Mouse (Mus musculus) heart, embryonic 13.5 days (tissue): Measurements from ENCODE around the gene Rhot1. TPM values are rescaled to one million over a fixed set of nuclear protein-coding genes. Genes with fewer than 3 reads are reported as not detected.

Experiments used
- ATAC-seq: fragments of 200-750 bp; cut with Nextera tagmentation; 2 replicates; pipeline ENCODE4 v1.8.0; 2017; ENCODE audit warnings: moderate TSS enrichment; ENCODE audit not compliant: insufficient number of reproducible peaks, low FRiP score, low TSS enrichment; ENCODE audit errors: extremely low read depth
- H3K27ac ChIP-seq: fragments of 300-500 bp; sonication (generic); replicated peaks from 2 replicates; pipeline ENCODE4 v1.5.1; 2015; ENCODE audit warnings: moderate library complexity, mild to moderate bottlenecking, inconsistent platforms
- H3K27me3 ChIP-seq: fragments of 300-500 bp; sonication (generic); replicated peaks from 2 replicates; pipeline ENCODE4 v1.6.1; 2015; ENCODE audit warnings: mild to moderate bottlenecking, inconsistent platforms
- H3K36me3 ChIP-seq: fragments of 300-500 bp; sonication (generic); 2 replicates; pipeline ENCODE4 v1.6.1; 2015; ENCODE audit warnings: mild to moderate bottlenecking, inconsistent platforms
- H3K4me1 ChIP-seq: fragments of 300-500 bp; sonication (generic); 2 replicates; pipeline ENCODE4 v1.6.1; 2015; ENCODE audit warnings: inconsistent platforms
- H3K4me2 ChIP-seq: fragments of 300-500 bp; sonication (generic); 2 replicates; pipeline ENCODE4 v1.6.1; 2015; ENCODE audit warnings: inconsistent platforms, mild to moderate bottlenecking, moderate library complexity
- H3K4me3 ChIP-seq: fragments of 300-500 bp; sonication (generic); 2 replicates; pipeline ENCODE4 v1.5.1; 2015; ENCODE audit warnings: moderate library complexity, mild to moderate bottlenecking, inconsistent platforms
- H3K9ac ChIP-seq: fragments of 300-500 bp; sonication (generic); 2 replicates; pipeline ENCODE4 v1.6.1; 2015; ENCODE audit warnings: inconsistent platforms, mild to moderate bottlenecking, moderate library complexity
- H3K9me3 ChIP-seq: fragments of 300-500 bp; sonication (generic); 2 replicates; pipeline ENCODE4 v1.6.1; 2016; ENCODE audit warnings: inconsistent platforms
- WGBS: fragments of 180-500 bp; shearing (Covaris S2); methylation state at CpG from one replicate; pipeline ENCODE4 v1.1.7; 2015; ENCODE audit warnings: mixed read lengths; 5-methylcytosine and 5-hydroxymethylcytosine counted together
- polyA plus RNA-seq: library from polyadenylated mRNA; unstranded; fragments of >200 nt; fragmentation: Nextera tagmentation; extraction: Ambion mirVana; gene quantifications from 2 replicates; pipeline ENCODE4 v1.2.1, GENCODE M21; 2015

Gene Rhot1
- polyA plus RNA-seq, 1 experiment from 2014 or later = 52.5 TPM

DNA sequence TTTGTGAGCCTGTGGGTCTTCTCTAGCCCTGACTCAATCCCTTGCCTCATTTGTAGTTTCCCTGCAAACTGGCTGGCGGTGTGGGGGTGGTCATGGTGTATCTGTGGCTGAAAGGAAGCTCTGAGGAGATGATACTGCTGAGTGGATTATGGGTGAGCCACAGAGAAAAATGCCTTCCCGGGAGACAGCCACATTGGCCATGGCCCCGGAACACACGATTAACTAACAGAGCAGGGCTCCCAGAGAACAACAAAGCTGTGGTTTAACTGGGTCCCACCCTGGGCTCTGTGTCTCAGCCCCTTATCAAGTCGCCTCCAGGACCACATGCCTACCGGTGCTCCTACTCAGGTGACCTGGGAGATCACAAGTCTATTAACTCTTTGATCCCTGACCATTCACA, 99.7 kb downstream of the Rhot1 start:
- no peak for ATAC-seq
- 46% methylated on average over 6 of the region's 6 CpGs for WGBS
- Histone ChIP-seq H3K27ac (no peak overlapping the region), H3K36me3 (no peaks in the 10 kb centered on the region), H3K4me3 (no peak overlapping the region), H3K4me2 (no peak overlapping the region), H3K9me3 (0 out of 2 replicates have a peak, but pooled peaks cover 2% of the 10 kb centered on the region), H3K4me1 (no peaks in the 10 kb centered on the region), H3K27me3 (peaks cover 35% of the 10 kb centered on the region), H3K9ac (no peak overlapping the region)

DNA sequence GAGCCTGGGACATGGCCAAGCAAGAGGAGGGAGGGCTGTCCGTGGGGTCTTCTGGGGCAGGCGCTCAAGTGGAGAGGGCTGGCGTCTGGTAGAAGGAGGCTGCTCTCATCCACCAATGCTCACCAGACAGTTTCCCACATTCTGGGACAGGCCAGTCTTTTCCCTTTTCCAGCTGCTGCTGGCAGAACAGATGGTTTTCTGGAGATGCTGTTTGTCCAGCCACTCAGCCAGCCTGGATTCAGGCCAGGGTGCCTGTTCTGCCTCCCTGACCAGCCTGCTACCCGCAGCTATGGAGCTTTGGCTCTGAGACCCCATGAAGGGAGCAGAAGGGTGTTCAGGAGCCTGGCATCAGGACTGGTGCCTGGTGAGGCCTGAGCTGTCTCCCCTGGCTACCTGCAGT, 102.5 kb downstream of the Rhot1 start:
- Histone ChIP-seq H3K36me3 (no peaks in the 10 kb centered on the region), H3K4me1 (no peaks in the 10 kb centered on the region), H3K27ac (no peak overlapping the region), H3K9ac (no peak overlapping the region), H3K4me2 (no peak overlapping the region), H3K27me3 (peaks cover 34% of the 10 kb centered on the region), H3K9me3 (no peaks in the 10 kb centered on the region), H3K4me3 (no peak overlapping the region)
- WGBS = 57% methylated on average over 4 of the region's 4 CpGs
- ATAC-seq = no peak

DNA sequence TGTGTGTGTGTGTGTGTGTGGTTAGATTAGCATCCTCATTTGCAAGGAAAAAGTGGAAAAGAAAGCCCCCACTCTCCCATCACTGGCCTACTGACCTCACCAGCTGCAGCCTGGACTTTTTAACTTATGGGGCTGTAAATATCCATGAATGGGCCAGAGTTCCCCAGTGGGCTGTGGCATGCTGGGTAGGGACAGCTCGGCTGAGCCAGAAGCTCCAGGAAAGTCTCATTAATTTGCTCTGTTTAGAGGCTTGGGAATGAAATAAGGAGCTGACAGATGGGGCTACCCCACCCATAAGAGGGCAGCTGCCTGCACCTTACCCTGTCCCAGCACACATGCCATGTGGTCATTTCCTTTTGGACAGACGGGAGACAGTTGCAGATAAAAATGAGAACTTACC, 103.2 kb downstream of the Rhot1 start:
- Histone ChIP-seq H3K9me3 (no peaks in the 10 kb centered on the region), H3K27me3 (peaks cover 30% of the 10 kb centered on the region), H3K4me3 (no peak overlapping the region), H3K36me3 (no peaks in the 10 kb centered on the region), H3K27ac (no peak overlapping the region), H3K4me2 (no peak overlapping the region), H3K9ac (no peak overlapping the region), H3K4me1 (no peaks in the 10 kb centered on the region)
- ATAC-seq = no peak
- WGBS = 26% methylated on average over 2 of the region's 2 CpGs

DNA sequence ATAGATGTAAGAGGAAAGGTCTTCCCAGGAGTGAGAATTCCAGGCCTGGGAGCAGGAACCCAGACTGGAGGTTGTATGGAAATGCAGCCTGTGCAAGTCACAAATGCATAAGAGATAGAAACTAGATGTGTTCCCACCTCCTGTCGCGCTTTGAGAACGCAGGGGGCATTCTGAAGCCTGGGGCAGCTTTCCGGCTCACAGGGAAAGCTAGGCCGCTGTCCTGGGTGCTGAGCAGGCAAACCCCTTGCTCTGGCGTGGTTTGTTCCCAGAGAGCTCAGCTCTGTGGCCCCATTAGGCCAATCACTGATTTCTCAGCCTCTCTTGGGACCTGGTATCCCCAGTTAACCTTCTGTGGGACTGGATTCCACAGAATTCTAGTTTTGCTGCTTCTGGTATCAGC, 103.7 kb downstream of the Rhot1 start:
- no peaks in the 10 kb centered on the region for H3K4me1 ChIP-seq
- no peaks in the 10 kb centered on the region for H3K9me3 ChIP-seq
- H3K4me3 ChIP-seq = no peak overlapping the region
- ATAC-seq = no peak
- H3K27ac ChIP-seq = no peak overlapping the region
- no peak overlapping the region for H3K4me2 ChIP-seq
- no peak overlapping the region for H3K9ac ChIP-seq
- H3K36me3 ChIP-seq = no peaks in the 10 kb centered on the region
- H3K27me3 ChIP-seq = peaks cover 30% of the 10 kb centered on the region
- under 1% methylated on average over 6 of the region's 6 CpGs for WGBS

DNA sequence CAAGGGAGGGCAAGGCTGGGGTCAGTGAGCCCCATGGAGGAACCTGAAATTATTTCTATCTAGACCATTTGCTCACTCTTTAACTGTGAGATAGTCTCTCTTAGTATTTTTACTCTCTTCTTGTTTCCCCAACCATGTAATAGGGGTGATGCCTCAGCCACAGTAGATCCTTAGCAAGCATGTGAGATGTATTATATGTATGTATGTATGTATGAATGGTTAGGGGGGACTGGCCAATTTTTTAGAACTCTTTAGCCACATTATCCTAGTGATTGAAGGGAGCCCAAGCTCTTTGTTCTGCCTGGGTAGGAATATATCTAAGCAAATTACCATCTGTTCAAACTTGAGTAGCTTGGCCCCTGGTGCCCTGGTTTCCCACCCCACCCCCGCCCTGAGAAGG, 104.6 kb downstream of the Rhot1 start:
- H3K27ac ChIP-seq = no peak overlapping the region
- no peak overlapping the region for H3K4me2 ChIP-seq
- H3K9ac ChIP-seq = no peak overlapping the region
- ATAC-seq = no peak
- no peaks in the 10 kb centered on the region for H3K4me1 ChIP-seq
- no peaks in the 10 kb centered on the region for H3K9me3 ChIP-seq
- 58% methylated on average over 1 of the region's 1 CpGs for WGBS
- no peaks in the 10 kb centered on the region for H3K36me3 ChIP-seq
- H3K27me3 ChIP-seq = peaks cover 30% of the 10 kb centered on the region
- no peak overlapping the region for H3K4me3 ChIP-seq

DNA sequence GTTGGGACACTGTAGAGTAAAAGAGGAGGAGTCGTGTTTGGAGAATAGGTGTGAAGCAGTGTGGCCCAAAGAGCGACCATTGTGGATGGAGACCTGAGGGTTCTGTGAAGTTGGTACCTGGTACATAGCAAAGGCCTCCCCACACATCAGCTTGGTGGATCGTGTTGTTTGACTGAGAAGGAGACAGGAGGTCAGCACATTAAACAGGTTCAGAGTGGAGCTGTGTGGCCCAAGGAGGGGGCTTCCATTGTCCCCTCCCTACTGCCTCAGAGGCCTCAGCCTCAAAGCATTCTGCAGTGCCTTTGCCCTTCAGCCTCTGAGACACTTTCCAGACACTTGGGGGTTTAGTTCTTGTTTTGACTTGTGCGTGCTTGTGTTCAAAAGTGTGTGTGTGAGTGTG, 105.1 kb downstream of the Rhot1 start:
- Histone ChIP-seq H3K27me3 (peaks cover 30% of the 10 kb centered on the region), H3K4me1 (no peaks in the 10 kb centered on the region), H3K36me3 (no peaks in the 10 kb centered on the region), H3K9ac (no peak overlapping the region), H3K27ac (no peak overlapping the region), H3K4me2 (no peak overlapping the region), H3K9me3 (no peaks in the 10 kb centered on the region), H3K4me3 (no peak overlapping the region)
- no peak for ATAC-seq
- 61% methylated on average over 4 of the region's 4 CpGs for WGBS

DNA sequence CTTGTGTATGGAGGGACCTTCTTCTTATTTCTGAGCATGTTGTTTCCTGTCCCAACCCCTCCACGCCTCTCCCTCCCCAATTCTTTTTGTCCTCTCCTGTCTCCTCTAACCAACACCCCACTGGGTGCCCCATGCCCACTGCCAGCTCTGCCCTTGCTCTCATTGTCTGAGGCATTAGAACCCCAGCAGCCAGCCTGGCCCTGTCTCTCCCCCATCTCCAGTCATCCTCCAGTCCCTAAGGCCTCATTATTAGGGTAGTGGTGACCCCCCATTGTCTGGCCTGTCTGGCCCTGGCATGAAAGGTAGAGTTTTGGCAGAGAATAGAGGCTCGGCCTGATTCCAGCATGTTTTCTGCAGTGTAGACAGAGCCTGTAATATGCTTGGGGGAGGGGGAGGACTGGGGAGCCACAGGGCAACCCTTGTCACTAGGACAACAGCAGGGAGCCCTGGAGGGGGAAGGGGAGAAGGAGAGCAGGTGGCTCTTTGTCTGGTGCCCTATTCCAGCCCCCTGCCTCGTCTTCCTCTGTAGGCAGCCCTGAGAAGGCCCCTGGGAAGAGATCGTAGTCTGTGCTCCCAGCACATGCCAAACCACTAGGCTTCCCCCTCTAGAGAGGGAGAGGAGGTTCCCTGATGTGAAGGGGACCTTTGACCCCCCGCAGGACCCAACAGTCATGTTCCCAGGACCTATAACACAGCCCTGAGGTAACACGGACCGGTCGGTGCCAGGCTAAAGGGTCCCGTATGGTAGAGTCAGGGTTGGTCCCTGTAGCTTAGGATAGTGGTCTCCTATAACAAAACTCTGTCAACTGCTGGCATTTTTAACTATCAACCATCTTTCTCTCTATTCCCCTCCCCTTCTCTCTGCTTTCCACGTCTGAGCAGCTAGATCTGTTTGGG, 107.2 kb downstream of the Rhot1 start:
- WGBS = 58% methylated on average over 10 of the region's 10 CpGs
- H3K27ac ChIP-seq = no peak overlapping the region
- ATAC-seq = no peak

More for the DNA sequence above, 107.2 kb downstream of the Rhot1 start:
- Histone ChIP-seq H3K36me3 (no peaks in the 10 kb centered on the region), H3K4me3 (no peak overlapping the region), H3K27me3 (peaks cover 20% of the 10 kb centered on the region), H3K4me1 (no peaks in the 10 kb centered on the region), H3K9me3 (no peaks in the 10 kb centered on the region), H3K4me2 (no peak overlapping the region), H3K9ac (no peak overlapping the region)

Other genes starting within 250 kb of the Rhot1 start
- 28.3 and 31.1 TPM in 2 replicates for gene Utp6, start 246.6 kb upstream of the Rhot1 start, polyA plus RNA-seq
- gene Suz12, start 215.9 kb upstream of the Rhot1 start, polyA plus RNA-seq = 13.4 and 13.6 TPM in 2 replicates
- 30.2 and 35.1 TPM in 2 replicates for gene Crlf3, start 128.0 kb upstream of the Rhot1 start, polyA plus RNA-seq
- 5.5 and 5.7 TPM in 2 replicates for gene Atad5, start 119.6 kb upstream of the Rhot1 start, polyA plus RNA-seq
- gene Tefm, start 66.8 kb upstream of the Rhot1 start, polyA plus RNA-seq = 27.2 and 29.6 TPM in 2 replicates
- 1.2 TPM in 2 replicates for gene Adap2, start 54.9 kb upstream of the Rhot1 start, polyA plus RNA-seq
- gene Rnf135, start 25.2 kb upstream of the Rhot1 start, polyA plus RNA-seq = 10.6 and 11.7 TPM in 2 replicates
- gene Rhbdl3, start 91.9 kb downstream of the Rhot1 start, polyA plus RNA-seq = 0.71 and 0.79 TPM in 2 replicates
- 15.1 and 16.6 TPM in 2 replicates for gene 5730455P16Rik, start 169.0 kb downstream of the Rhot1 start, polyA plus RNA-seq
- gene Zfp207, start 174.3 kb downstream of the Rhot1 start, polyA plus RNA-seq = 135 and 144 TPM in 2 replicates
- 194 and 213 TPM in 2 replicates for gene Psmd11, start 219.6 kb downstream of the Rhot1 start, polyA plus RNA-seq